Mouse (Mus musculus): ENCODE results near the gene Dao.

Dao gene

DNA sequence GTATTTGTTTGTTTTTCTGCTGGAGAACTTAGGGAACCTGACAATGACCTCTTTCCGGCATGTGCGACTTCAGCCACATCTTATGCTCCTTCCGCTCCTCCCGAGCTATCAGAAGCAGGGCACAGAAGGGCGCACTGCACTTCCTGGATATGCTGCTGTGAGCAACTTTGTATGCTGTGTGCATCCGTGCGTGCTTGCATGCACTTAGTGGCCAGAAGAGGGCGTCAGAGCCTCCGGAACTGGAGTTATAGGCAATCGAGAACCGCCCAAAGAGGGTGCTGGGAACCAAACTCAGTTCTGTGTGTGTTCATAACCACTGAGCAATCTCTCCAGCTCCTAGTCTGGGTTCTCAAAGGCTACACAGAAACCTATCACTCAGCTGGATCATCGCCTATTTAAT, 27.1 kb downstream of the Dao start:
- DNase-seq, result no peak

DNA sequence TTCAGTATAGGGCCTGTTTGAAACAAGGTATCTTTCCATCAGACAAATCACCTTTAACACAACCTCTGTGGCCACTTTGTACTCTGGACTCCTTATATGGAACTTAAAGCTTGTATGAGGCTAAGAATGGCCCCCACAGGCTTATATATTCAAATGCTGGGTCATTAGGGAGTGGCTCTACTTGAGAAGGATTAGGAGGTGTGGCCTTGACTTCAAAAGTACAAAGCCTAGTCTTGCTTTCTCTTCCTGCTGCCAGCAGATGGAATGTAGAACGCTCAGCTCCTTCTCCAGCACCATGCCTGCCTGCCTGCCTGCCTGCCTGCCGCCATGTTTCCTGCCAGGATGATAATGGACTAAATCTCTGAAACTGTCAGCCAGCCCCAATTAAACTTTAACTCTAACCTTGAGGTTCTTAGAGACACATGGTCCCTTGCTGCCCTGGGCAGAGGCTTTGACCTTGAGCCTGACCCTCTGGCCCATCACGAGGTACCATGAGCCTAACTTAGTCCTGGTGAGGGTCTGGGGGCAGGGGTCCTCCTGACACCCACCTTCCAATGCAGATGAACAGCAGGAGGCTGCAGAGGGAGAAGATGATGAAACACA, 28.8 kb downstream of the Dao start:
- DNase-seq, result no peak

DNA sequence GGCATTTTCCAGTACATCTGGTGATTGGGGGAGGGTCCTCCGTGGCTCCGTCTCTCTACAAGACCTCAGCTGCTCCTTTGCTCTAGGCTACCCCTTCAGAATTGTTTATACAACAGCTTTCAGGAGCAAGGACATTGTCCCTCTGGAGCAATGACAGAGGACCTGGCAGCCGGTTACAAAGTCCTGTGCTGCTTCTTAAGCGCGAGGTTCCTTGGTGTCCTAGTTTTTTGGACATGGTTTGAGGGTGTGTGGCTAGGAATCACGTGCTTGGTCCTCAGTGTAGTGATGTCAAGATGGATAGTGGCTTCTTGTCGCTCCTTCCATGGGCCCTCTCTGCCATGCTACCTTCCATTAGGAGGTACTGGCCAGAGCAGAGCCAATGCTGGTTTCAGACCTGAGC, 30.9 kb downstream of the Dao start:
- no peak for DNase-seq

DNA sequence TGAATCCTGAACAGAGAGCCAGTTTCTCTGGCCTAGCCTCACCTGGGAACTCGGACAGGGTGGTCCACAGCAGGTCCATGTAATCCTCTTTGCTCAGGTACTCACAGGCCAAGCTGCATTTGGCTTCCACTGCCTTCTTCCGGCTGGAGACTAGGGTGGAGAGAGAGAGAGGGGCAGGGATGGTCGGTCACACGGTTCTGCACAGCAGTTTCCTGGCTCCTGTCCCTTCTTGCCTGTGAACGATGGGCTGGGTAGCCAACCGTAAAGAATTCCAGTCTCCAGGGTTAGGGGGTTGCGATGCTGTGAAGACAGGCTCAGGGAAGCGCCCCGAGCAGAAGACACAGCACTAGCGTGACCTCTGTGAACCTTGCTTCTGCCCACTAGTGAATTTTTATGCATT, 31.6 kb downstream of the Dao start:
- no peak for DNase-seq

DNA sequence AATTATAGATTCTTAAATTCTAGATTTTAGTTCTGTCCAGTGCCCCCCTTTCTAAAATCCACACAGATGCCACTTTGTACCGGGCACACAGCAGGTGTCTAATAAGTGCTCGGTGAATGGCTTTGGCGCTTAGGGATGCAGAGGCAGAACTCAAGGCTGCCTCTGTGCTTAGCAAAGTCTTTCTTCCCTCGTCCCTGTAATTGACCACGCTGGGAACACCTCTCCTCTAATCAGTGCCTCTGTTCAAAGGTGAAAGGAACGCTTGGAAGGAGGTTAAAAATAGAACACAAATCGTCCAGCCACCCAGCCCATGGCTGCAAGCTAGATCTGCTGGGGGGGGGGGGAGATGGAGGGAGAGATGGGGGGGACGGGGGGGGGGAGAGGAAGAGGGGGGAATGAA, 37.0 kb downstream of the Dao start:
- DNase-seq, result no peak

DNA sequence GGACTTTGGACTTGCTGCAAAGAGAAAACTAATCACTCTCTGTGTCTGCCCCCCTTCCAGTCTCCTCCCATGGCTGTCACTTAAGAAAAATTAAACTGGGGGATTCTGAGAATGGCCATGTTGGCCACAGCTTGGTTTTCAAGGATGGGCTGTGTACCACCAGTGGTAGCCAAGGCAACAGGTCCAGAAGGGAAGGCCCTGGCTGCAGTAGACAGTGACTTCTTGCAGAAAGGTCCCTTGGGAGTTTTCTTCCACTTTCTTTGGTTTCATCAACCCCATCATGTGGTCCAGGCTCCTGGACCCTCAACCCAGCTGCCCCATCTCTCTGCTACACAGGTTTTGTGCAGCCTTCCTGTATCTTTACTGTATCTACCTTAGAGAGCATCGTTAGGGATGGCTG, 37.4 kb downstream of the Dao start:
- DNase-seq, result no peak

DNA sequence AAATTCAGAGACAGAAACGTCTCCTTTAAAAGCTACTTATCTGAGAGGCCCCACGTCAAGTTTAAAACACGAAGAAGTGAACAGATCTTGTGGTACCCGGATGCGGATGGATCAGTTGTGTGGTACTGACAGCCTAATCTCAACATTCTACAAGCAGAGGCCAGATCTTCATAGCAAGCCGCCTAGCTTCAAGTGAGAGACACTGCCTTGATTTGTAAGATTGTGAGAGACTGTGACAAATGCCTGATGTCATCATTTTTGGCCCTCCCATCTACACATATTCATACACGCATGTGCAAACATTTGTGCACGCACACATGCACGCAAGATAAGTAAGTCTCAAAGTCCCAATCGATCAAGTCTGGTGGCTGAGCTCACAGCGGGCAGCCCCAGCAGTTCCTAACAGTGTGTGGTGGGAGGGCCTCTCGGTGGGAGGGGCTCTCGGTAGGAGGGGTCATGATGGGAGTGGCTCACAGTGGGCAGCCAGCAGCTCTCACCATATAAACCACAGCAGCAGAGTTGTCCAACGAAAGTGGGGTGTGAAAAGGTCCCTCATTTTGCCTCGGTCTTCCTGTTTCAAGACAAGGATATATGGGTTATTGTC, 37.9 kb downstream of the Dao start:
- DNase-seq, result no peak

DNA sequence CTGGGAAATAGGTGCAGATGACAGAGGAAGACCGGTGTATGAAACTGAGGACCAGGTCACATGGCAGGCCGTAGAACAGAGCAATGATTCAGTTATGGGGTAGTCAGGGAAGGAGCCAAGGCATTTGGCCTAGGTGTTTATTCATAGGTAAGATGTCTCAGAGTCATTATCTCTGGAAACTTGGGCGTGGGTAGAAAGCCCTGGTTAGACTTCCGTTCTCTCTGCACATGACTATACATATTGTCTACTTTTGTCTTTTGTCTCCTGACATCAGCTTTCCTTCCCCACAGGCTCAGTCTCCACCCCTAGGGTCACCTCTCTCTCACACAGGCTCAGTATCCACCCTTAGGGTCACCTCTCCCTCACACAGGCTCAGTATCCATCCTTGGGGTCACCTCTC, 40.3 kb downstream of the Dao start:
- DNase-seq, result no peak

DNA sequence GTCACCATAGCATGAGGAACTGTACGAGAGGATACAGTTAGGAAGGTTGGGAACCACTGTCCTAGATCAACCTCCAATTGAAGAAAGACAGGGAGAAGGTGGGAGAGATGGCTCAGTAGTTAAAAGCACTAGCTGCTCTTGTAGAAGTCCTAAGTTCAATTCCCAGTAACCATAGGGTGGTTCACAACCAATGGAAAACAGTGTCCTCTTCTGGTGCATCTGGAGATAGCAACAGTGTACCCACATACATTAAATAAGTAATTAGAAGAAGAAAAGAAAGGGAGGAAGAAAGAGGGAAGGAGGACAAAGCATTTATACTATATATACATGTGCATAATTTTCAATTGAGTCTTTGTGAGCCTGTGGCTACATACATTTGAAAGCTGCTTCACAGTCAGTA, 41.6 kb downstream of the Dao start:
- DNase-seq, result no peak

DNA sequence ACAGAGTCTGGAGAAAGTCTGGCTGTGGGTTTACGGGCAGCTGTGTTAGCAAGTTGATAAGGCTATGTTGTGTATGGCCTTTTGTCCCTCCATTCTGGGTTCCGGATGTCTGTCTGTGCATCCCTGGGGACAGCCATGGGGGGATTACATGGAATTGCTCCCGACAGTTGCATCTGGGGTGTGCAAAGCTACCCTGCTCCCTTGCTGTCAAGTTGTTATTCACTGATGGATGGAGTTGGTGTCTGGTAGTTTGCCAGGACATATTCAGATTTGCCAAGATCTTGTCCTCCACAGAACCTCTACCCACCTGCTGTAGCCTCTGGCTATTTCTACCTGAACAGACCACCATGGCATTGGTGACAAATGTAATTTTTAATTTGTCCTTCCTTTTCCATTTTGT, 42.6 kb downstream of the Dao start:
- DNase-seq, result no peak

DNA sequence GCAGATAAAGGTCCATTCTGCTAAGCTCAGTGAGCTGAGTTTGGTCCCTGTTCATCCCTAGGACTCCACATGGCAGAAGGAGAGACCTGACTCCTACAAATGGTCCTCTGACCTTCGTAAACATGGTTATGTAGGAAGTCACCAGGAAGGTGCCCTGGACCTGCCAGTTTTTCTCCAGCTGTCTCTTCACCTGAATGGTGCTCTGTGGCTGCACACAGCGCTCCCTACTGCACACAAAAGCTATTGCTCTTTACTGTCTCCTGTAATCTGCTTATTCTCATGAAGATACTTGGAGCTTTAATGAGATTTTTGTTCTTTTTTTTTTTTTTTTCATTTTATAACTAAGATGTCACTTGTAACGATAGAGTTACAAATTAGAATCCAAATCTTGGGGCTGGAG, 43.1 kb downstream of the Dao start:
- DNase-seq, result no peak

DNA sequence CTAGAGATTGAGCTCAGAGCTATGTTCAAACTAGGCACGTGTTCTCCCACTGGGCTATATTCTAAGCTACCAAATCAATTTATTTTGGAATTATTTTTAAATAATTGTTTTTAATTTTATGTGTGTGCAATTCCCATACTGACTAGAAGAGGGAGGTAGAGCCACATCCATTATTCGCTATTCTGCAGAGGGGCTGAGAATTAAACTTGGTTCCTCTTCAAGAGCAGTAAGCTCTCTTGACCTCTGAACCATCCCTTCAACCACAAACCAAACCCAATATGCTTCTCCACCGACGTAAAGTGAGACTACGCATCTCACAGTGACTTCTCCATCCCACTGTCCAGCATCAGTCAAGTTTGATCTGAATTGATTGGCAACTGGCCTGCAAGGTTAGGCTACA, 43.7 kb downstream of the Dao start:
- no peak for DNase-seq

DNA sequence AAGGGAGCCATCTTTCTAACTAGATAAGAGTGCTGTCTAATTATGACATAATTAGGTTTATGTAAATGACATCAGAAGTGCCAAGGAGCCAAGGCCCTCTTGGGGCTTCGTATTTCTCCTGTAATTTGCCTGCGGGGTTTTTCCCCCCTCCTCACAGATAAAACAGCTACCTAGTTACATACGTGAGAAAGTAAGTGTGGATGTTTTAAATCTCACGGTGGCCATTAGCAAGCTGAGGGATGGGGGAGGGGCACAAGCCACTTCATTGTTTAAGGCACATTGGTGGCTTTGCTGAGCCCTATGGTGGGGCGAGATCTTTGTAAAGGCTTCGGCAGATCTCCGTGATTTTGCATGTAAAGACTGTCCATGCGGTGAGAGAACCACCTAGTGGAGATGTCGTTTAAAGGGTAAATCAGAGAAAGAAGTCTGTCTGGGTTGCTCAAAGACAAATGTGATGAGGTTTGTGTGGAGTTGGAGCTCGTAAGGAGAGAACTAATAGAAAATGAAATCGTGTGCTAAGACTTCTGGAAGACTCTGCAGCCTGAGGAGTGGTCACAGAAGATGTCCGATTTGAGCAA, 45.3 kb downstream of the Dao start:
- DNase-seq, result no peak

DNA sequence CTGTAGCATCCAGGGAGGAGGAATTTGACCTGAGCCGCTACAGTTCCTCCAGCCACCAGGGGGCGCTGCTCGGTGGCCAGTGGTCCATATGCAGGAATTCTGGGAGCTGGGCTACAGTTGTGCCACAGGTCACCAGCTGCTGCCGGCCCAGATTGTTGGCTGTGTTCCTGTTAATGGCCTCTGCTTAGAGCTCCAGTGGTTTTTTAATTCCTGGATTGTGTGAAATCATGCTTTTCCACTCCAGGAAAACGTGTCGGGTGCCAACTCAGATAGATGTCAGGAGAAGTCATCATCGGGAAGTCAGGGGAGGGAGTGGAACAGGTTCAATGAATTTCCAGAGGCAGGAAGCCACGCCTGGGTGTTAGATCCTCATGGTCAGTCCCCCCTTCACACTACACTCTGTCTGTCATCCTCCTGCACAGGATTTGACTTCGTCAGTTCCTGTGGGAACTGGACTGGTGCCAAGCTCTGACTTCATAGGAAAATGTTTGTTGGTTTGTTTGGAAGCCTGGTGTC, 48.8 kb downstream of the Dao start:
- DNase-seq, result peak; percentile 56

DNA sequence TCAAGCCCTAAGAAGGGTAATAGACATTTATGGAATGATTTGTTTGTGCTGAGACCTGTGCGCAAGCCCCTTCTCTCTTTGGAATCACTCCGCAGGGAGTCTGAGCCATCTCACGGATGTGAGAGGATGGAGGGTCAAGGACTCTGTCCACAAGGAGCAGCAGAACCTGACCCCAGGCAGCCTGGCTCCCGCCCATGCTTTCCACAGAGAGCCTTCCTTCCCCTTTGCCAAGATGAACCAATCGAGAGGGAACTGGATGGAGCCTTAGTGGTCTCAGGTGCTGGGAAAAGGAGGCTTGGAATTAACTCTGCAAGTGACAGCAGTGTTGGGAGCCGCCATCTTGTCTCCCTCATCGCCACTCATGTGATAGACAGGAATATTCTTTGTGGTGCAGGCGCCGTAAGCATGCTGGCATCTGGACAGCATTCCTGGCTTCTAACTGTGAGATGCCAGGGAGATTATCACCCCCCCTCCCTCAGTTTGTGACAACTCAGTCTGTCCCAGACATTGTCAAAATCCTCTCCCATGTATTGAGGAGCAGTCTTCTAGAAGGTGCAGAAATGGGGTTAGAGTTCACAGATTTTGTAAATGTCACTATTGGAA, 53.7 kb downstream of the Dao start:
- DNase-seq, result no peak

DNA sequence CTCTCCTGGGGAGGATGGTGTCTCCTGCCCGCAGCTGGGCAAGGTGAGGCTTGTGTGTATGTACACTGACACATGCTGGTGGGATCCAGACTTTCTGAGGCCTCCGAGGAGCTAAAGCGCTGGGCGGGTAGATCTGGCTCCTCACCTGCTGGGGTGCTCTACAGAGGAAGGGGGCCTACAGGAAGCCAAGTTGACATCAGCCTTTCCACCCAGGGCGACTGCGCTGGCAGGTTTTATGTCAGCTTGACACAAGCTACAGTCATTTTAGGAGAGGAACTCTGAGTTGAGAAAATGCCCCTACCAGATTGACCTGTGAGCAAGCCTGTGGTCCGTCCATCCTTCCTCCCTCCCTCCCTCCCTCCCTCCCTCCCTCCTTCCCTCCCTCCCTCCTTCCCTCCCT, 58.2 kb downstream of the Dao start:
- no peak for DNase-seq

DNA sequence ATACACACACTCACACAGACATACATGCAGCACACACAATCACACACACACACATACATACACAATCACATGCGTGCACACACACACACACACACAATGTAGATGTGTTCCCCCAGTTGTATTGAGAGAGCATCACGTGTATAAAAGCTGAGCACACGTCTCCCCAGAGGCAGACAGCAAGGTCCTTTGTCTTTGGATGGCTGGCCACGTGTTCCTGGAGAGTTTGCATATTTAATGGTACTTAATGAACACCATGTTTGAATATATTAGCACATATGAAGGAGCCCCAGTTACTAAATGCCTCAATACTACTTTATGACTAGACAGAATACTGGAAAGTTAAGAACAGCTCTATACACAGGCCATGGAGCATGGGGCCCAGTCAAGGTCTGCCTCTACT, 60.5 kb downstream of the Dao start:
- DNase-seq, result no peak

DNA sequence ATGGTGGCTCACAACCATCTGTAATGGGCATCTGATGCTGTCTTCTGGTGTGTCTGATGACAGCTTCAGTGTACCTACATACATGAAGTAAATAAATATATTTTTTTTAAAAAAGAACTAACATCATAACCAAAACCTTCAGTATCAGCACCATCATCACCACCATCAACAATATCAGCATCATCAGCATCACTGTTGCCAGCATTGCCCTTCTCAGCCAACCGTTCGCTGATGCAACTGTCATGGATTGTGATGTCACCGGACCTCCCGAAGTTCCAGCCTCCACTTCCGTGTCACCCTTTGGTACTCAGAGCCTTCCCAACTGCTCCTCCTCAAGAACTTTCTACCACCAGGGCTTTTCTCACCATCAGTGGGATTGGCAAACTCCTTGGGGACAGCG, 61.7 kb downstream of the Dao start, which contains the start of gene Usp30:
Gene Usp30 (plus strand): TSS at position 301 of the 400 bp plus-strand sequence.
- no peak for DNase-seq

DNA sequence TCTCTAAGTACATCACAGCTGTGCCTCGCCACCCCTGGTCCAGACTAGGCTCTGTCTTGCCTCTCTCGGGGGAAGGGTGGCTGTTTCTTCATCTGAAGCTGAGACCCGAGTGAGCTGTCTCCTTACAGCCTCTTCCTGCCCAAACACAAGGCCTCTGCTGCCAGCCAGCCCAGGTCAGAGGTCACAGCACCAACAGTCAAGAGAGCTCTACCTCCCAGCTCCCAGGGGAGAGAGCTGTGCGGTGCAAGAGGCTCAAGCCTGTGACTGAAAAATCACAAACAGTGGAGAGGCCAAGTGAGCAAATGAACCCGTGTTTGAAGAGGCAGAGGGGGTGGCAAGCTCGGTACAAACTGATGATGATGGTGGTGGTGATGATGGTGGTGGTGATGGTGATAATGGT, 63.1 kb downstream of the Dao start:
- DNase-seq, result no peak

DNA sequence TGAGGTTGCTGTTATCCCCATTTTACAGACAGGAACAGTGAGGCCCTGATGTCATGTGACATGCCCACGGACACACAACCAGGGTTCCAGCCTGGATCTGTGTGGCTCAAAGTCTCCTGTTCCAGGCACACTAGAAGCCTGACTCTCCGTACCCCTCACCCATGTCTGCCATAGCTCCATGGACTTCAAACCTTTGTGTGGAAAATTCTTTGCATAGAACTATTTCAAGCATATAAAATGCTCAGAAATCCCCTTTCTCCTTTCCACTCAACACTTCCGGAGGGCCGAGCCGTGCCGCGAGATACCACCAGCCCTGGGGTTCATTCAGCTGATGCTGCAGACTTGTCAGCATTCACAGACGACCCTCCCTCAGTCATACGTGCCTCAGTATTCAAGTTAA, 64.0 kb downstream of the Dao start:
- no peak for DNase-seq

DNA sequence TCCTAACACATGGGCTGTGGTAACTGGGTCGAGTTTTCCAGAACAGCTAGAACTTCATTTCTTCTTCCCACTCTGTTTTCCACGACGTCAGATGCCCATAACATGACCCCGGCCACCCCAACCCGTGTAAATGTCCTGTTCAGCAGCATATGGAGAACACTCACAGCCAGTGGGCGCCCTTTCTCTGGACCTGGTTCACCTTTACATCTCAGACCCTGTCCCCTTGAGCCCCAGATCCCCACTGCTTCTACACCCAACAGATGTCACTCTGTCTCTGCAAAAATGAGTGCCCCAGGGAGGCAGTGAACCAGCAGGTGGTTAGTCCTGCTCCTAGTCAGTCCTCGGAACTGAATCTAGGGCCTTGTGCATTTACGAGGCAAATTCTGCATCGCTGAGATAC, 64.5 kb downstream of the Dao start:
- no peak for DNase-seq

DNA sequence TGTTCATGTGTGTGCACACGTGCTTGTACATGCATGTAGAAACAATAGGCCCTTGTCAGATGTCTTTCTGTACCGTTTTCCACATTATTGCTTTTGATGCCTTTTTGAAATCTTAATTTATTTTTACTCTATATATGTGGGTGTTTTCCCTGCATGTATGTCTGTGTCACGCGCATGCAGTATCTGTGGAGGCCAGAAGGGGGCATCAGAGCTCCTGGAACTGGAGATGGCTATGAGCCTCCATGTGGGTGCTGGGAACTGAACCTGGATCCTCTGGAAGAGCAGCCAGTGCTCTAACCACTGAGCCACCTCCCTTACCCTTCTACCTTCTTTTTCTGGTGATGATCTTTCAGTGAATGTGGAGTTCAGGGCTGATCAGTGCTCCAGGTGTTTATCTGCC, 67.4 kb downstream of the Dao start:
- DNase-seq, result no peak

DNA sequence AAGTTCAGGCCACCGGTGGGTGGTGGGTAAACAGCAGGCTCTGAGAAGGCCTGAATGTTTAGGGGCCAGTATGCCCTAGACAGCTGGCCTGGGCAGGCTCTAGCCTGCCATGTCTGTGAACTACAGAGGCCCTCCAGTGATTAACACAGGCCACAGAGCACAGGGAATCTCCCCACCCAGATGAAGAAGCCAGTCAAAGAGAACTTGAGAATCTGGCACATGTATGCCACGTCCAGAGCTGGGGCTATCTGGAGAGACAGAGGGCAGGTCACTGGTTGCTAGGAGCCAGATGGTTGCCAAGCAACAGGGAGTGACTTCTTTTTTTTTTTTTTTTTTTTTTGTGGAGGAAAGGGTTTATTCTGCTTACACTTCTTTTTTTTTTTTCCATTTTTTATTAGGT, 68.8 kb downstream of the Dao start:
- DNase-seq, result no peak
